Mouse (Mus musculus) liver, postnatal 0 days (tissue): ENCODE data around the gene Eif4g3.

Experiments used
- CTCF ChIP-seq: sonication (generic); IDR thresholded peaks from 2 replicates; pipeline ENCODE4 v1.5.1; 2016; ENCODE audit warnings: antibody characterized with exemption, low read depth
- EP300 ChIP-seq: IDR thresholded peaks from 2 replicates; pipeline ENCODE4 v1.6.1; 2016; ENCODE audit warnings: antibody characterized with exemption, low read depth, mild to moderate bottlenecking

DNA sequence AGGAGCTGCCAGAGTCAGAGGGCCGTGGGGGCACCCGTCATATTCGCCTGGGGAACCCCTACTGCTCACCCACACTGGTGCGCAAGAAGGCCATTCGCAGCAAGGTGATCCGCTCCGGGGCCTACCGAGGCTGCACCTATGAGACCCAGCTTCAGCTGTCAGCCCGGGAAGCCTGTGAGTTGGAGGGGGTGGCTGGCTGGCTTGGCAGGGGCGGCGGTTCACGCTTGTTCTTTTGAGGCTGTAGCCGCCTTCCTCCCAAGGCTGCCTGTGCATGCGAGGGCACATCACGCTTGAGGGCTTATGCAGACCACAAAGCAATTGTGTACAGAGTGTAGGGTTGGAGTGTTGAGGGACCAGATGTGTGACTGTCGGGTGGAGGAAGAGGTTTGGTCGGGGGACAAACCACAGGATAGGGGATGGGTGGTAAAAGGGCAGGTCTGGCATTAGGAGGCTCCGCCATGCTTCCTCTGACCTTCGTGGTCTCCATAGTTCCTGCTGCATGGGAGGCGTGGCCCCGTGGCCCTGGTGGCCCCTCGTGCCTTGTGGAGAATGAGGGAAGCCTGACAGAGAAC lies 264.4 kb downstream of the Eif4g3 start:
- no peak for TF ChIP-seq CTCF
- no peak for TF ChIP-seq EP300
